Mouse (Mus musculus) G1E (cell line): ENCODE results near the gene 4930404H24Rik. TPM values are rescaled to one million over a fixed set of nuclear protein-coding genes. Genes with fewer than 3 reads are reported as not detected.
"Not testable (repeated sequence)": the region's sequence is repeated elsewhere in the genome, so short reads cannot be mapped to it uniquely, and the experiment has no call there.

Source experiments
- ATAC-seq: 2 replicates; pipeline ENCODE4 v1.8.0; 2016; ENCODE audit warnings: mild to moderate bottlenecking; ENCODE audit not compliant: insufficient number of reproducible peaks, poor library complexity, low FRiP score, severe bottlenecking; ENCODE audit errors: extremely low read depth
- DNase-seq: peaks from one replicate; pipeline ENCODE4 v3.0.0; 2012; ENCODE audit warnings: low spot score
- H3K27me3 ChIP-seq: 2 replicates; pipeline ENCODE4 v1.6.1; 2012; ENCODE audit warnings: mild to moderate bottlenecking, low read length, inconsistent platforms; ENCODE audit not compliant: insufficient read depth
- H3K36me3 ChIP-seq: replicated peaks from 2 replicates; pipeline ENCODE3; 2012; ENCODE audit warnings: mild to moderate bottlenecking, inconsistent platforms
- H3K4me1 ChIP-seq: 2 replicates; pipeline ENCODE4 v1.6.1; 2012; ENCODE audit warnings: low read depth, low read length, inconsistent platforms, mixed read lengths; ENCODE audit not compliant: insufficient read depth
- H3K4me3 ChIP-seq: 2 replicates; pipeline ENCODE4 v1.5.1; 2012; ENCODE audit warnings: low read depth, mild to moderate bottlenecking, inconsistent platforms, low read length, moderate library complexity, mixed read lengths
- H3K9me3 ChIP-seq: replicated peaks from 2 replicates; pipeline ENCODE4 v1.6.1; 2012; ENCODE audit warnings: inconsistent platforms
- CTCF ChIP-seq: IDR thresholded peaks from 2 replicates; pipeline ENCODE4 v1.5.1; 2012; ENCODE audit warnings: low read depth, low read length, inconsistent platforms, mixed read lengths
- GATA1 ChIP-seq: IDR thresholded peaks from 2 replicates; pipeline ENCODE4 v1.6.1; 2012; ENCODE audit warnings: borderline replicate concordance, low read length, inconsistent platforms, mixed read lengths
- GATA2 ChIP-seq: IDR thresholded peaks from 2 replicates; pipeline ENCODE4 v1.6.1; 2012; ENCODE audit warnings: low read depth, low read length, inconsistent platforms, borderline replicate concordance
- POLR2AphosphoS5 ChIP-seq: IDR thresholded peaks from 2 replicates; pipeline ENCODE4 v1.6.1; 2012; ENCODE audit warnings: low read depth, low read length, inconsistent platforms; ENCODE audit not compliant: insufficient replicate concordance
- TAL1 ChIP-seq: conservative IDR thresholded peaks from 2 replicates; pipeline ENCODE4 v1.6.1; 2012; ENCODE audit warnings: low read depth, low read length, inconsistent platforms, mixed read lengths
- polyA plus RNA-seq: library from polyadenylated mRNA; stranded (reverse); fragments of >175 nt; gene quantifications from 2 replicates; pipeline ENCODE4 v1.2.3, GENCODE M21; 2012
- total RNA-seq, 2 experiments: library from RNA; stranded (forward) in 1 of 2; stranded (reverse) in 1 of 2; fragments of 200-1000 nt in 1 of 2; fragments of >200 nt in 1 of 2; fragmentation: Nextera tagmentation in 1 of 2; gene quantifications; 2 replicates each; pipeline ENCODE4 v1.2.3; 2014 to 2017

The 4930404H24Rik gene
- total and polyA plus RNA-seq, 3 experiments = not detected

GRCm38 (mm10) chr2:153493393-153493731, 772 bp downstream of the 4930404H24Rik start:
- H3K4me1 ChIP-seq = peaks cover 58% of the 10 kb centered on the region
- peaks cover 8% of the 10 kb centered on the region for H3K36me3 ChIP-seq

DNA sequence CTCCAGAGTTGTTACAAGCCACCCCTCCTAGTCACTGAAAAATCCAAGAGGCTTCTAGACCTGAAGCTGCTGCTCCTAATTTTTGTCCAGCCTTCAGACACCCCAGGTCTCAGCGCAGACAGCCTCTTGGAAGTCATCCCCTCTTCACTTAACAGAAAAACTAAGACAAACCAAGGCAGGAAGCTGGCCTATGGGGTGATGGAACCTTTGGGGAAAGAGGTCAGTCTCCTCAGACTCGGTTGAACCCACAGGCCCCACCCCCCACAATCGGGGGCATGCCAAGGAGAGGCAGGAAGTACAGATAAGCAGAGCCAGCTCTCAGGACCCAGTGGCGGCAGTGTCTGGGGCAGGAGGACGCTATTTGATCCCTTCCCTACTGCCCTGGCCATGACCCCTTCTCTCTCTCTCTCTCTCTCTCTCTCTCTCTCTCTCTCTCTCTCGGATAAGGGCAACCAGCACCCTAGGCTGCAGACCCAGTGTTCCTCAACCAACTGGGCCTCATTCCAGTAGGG, 1.2 kb downstream of the 4930404H24Rik start:
- peak; percentile 71 for DNase-seq
- peaks cover 50% of the 10 kb centered on the region for H3K27me3 ChIP-seq
- ATAC-seq = peak; percentile 65
- H3K9me3 ChIP-seq = no peaks in the 10 kb centered on the region
- H3K4me1 ChIP-seq = peaks cover 58% of the 10 kb centered on the region
- TF ChIP-seq GATA2 = no peak
- TF ChIP-seq CTCF = no peak
- no peak for TF ChIP-seq TAL1
- no peak for TF ChIP-seq GATA1
- no peak for TF ChIP-seq POLR2AphosphoS5
- peaks cover 8% of the 10 kb centered on the region for H3K36me3 ChIP-seq
- peak overlapping the region; percentile 36; the same call in 1 of the 2 replicates for H3K4me3 ChIP-seq

More at GRCm38 (mm10) chr2:153493393-153493731, 772 bp downstream of the 4930404H24Rik start:
- Histone ChIP-seq H3K27me3 (peaks cover 48% of the 10 kb centered on the region), H3K4me3 (peak overlapping the region; percentile 70), H3K9me3 (no peaks in the 10 kb centered on the region)
- no peak for DNase-seq
- TF ChIP-seq POLR2AphosphoS5 (no peak), CTCF (no peak), TAL1 (no peak), GATA1 (no peak), GATA2 (no peak)
- ATAC-seq = no peak

DNA sequence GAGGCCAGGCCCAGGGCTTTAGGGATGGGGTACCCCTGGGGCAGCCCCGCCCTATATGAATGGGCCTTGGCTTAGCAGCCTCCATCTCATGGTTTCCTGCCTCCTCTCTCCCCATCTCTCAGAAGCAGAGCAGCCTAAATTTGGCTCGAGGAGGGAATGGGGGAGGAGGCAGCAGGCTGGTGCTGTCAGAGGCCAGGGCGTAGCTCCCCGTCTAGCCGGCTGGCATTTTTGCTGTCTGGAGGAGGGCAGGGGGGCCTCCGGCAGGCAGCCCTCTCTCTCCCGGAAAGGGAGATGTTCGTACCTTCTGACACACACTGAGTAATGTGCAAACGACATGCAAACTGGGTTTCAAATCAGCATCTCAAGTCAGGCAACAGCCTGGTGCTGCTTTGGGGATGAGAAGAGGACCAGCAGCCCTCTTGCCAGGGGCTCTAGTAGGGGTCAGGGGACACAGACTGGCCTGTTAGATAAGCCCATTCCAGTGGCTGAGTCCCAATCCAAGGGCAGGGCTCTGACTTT, 1.8 kb downstream of the 4930404H24Rik start:
- Histone ChIP-seq H3K27me3 (peaks cover 53% of the 10 kb centered on the region), H3K36me3 (peaks cover 8% of the 10 kb centered on the region), H3K4me3 (peak overlapping the region; percentile 36; the same call in 1 of the 2 replicates), H3K4me1 (peaks cover 62% of the 10 kb centered on the region), H3K9me3 (no peaks in the 10 kb centered on the region)
- no peak for TF ChIP-seq GATA2
- TF ChIP-seq CTCF = no peak
- TF ChIP-seq TAL1 = no peak
- no peak for TF ChIP-seq POLR2AphosphoS5
- no peak for TF ChIP-seq GATA1
- ATAC-seq (peak; percentile 18), DNase-seq (peak; percentile 51)

DNA sequence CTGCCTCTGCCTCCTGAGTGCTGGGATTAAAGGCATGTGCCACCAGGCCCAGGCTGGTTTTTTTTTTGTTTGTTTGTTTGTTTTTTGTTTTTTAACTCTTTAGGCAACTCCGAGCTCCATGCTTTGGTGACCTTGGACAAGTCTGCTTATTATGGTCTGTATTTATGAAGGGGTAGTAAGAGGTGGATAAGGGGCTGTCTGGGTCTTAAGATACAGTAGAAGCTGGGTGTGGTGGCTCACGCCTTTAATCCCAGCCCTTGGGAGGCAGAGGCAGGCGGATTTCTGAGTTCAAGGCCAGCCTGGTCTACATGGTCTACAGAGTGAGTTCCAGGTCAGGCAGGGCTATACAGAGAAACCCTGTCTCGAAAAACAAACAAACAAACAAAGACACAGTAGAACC, 2.8 kb downstream of the 4930404H24Rik start:
- not testable (repeated sequence) for H3K36me3 ChIP-seq, H3K4me3 ChIP-seq, DNase-seq, ATAC-seq, H3K9me3 ChIP-seq
- peaks cover 51% of the 10 kb centered on the region for H3K27me3 ChIP-seq
- peaks cover 62% of the 10 kb centered on the region for H3K4me1 ChIP-seq

DNA sequence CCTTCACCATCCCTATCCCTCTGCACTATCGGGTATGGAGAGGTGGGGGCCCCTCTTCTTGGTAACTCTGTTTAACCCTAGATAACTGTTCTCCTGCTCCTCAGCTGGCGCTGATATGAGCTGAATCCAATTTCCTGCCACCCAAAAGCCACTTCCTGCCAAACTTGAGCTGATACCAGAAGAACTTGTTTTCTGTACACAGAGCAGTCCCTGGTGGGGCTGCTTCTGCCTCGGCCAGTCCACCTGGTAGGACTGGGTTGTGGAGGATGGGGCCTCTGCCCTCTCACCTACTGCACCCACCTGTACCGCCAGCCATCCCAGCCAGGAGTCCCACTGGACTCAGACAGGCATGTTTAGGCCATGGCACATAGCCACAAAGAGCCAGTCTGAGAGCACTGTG, 3.2 kb downstream of the 4930404H24Rik start:
- H3K36me3 ChIP-seq = peaks cover 8% of the 10 kb centered on the region
- H3K27me3 ChIP-seq = peaks cover 51% of the 10 kb centered on the region
- peak; percentile 46 for ATAC-seq
- peaks cover 61% of the 10 kb centered on the region for H3K4me1 ChIP-seq
- no peak overlapping the region for H3K4me3 ChIP-seq
- no peaks in the 10 kb centered on the region for H3K9me3 ChIP-seq
- DNase-seq = peak; percentile 38
- TF ChIP-seq CTCF = no peak
- no peak for TF ChIP-seq TAL1
- TF ChIP-seq GATA1 = no peak

- TF ChIP-seq POLR2AphosphoS5 = no peak
- no peak for TF ChIP-seq GATA1
- no peak for TF ChIP-seq GATA2
- TF ChIP-seq TAL1 = no peak
- TF ChIP-seq CTCF = no peak
- H3K4me1 ChIP-seq = peaks cover 56% of the 10 kb centered on the region
- H3K9me3 ChIP-seq = no peaks in the 10 kb centered on the region
- no peak overlapping the region for H3K4me3 ChIP-seq
- ATAC-seq (no peak), DNase-seq (no peak)
- peaks cover 8% of the 10 kb centered on the region for H3K36me3 ChIP-seq
- peaks cover 51% of the 10 kb centered on the region for H3K27me3 ChIP-seq
Measured at GRCm38 (mm10) chr2:153496301-153496700, 3.7 kb downstream of the 4930404H24Rik start.

DNA sequence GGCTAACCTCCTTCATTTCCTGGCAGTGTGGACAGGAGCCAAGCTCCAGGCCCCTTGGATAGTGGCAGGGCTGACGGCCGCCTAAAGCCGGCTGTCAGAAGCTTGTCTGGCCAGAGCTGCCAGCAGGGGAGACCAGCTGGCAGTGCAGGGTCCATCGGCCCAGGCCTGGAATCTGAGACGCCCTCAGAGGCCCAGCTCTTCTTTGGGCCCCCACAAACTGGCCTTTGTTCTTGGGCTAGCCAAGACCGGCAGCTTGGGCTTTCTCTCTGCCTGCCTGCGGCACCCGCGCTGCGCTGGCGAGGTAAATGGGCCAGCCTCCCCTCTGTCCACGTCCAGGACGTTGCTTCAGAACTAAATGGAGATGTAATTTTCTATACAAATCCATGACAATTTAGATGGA, 4.3 kb downstream of the 4930404H24Rik start:
- ATAC-seq (no peak), DNase-seq (no peak)
- no peak overlapping the region for H3K4me3 ChIP-seq
- H3K9me3 ChIP-seq = no peaks in the 10 kb centered on the region
- TF ChIP-seq GATA1 (no peak), TAL1 (no peak), GATA2 (no peak), POLR2AphosphoS5 (no peak), CTCF (no peak)
- H3K4me1 ChIP-seq = peaks cover 50% of the 10 kb centered on the region
- peaks cover 48% of the 10 kb centered on the region for H3K27me3 ChIP-seq
- peaks cover 10% of the 10 kb centered on the region for H3K36me3 ChIP-seq
